Mouse (Mus musculus): Measurements from ENCODE around the gene Hook1. TPM values are rescaled to one million over a fixed set of nuclear protein-coding genes. Genes with fewer than 3 reads are reported as not detected.
"Not testable (repeated sequence)": the region's sequence is repeated elsewhere in the genome, so short reads cannot be mapped to it uniquely, and the experiment has no call there.

Gene Hook1
- total RNA-seq (2021), result 1 to 10 TPM; 7.5 to 9.2 TPM

GRCm38 (mm10) chr4:95966928-95967724, at the start of gene Hook1:
TSS of gene Hook1 (plus strand) at chr4:95967240.
- intact Hi-C loops (cut with DNase I), result no loop called here
- DNase-seq, result peak; percentile 74 to 77

GRCm38 (mm10) chr4:95917703-95918102, 49.3 kb upstream of the Hook1 start:
- intact Hi-C loops (cut with DNase I), result no loop called here
- no peak for DNase-seq

GRCm38 (mm10) chr4:95920448-95920847, 46.6 kb upstream of the Hook1 start:
- intact Hi-C loops (cut with DNase I), result no loop called here
- no peak for DNase-seq

- intact Hi-C loops (cut with DNase I), result loop anchor here (1.0 kb wide), 1 partner anchor 916 kb away; no protein-coding TSS in a partner anchor
- DNase-seq, result peak; percentile 71 to 79
Measured at GRCm38 (mm10) chr4:95924210-95925184, 42.5 kb upstream of the Hook1 start.

GRCm38 (mm10) chr4:95928846-95929245, 38.2 kb upstream of the Hook1 start:
- intact Hi-C loops (cut with DNase I), result no loop called here
- DNase-seq, result no peak

DNA sequence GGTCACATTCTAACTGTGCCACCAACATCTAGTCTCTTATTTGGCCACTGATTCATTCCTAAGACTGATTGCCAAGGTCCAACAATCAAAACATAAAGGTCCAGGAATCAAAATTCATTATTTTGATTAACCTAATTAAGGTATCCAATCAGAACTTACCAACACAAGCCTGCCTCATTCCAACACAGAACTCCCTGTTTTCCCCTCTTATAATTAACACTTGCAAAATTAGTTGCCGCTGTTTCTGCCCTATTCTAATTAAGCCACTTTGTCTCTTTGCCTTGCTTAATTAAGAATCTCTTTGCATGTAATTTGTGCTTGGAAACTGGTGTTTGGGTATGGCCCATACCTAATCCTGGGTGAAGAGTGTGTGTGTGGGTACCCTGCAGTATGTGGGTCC, 37.1 kb upstream of the Hook1 start:
- intact Hi-C loops (cut with DNase I), result no loop called here
- DNase-seq, result no peak

DNA sequence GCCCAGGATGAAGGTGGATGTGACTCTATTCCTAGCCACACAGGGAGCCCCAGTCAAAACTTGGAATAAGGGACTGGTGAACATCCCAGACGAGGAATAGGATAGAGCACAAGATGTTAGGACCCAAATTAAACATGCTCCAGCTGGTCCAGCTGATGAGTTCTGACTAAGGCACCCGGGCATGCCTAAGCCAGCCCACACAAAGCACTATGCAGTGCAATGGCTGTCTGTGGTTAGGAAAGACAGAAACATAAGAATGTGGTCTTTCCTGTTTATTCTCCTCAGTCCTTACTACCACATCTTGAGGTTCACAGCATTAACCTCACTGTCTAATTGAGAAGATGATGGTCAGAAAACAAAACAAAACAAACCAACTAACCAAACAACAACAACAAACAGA, 35.7 kb upstream of the Hook1 start:
- intact Hi-C loops (cut with DNase I), result no loop called here
- no peak for DNase-seq

GRCm38 (mm10) chr4:95933801-95934356, 33.2 kb upstream of the Hook1 start:
- intact Hi-C loops (cut with DNase I), result no loop called here
- no peak for DNase-seq

DNA sequence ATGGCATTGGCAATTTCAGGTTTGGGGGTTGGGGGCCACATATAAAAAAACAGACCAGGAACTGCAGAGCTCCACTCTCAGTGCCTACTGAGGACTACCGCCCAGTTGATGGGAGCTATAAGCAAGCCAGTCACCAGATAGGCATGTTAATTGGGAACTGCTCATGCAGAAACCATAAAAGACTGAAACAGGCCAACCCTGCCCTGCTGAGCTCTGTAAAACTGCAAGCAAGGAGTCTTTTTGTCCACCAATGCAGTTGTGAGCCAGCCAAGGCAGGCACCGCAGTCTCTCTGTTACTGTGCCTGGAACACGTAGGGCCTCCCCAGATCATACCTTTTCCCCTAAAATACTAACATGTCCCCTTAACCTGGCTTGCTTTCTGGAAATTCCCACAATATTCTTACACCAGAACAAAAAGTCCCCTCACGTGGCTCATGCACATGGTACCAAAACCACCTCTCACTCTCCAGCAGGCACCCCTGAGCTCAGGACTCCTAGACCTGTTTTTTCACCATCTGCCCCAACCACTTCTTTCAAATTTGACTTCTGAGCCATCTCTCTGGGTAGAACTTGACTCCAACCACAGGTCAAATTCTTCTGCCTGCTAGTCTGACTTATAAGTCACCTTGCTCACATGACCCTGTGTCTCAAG, 32.5 kb upstream of the Hook1 start:
- no peak for DNase-seq
- intact Hi-C loops (cut with DNase I), result no loop called here

DNA sequence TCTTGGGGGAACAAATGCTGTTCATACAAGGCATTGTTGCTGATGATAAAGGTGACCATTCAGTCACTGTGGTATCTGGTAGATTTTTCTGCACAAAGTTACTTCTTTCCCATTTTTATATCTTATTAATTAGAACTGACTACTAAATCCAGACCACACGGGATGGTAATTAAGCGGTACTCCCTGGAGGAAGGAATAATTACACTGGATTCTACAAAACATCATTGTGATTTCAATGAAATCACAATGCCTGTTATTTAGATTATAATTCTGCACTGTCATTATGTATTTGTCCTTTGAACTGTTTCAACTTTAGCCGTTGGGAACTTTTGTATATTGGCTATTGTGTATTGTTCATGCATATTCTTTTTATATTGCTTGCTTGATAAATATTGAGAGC, 28.3 kb upstream of the Hook1 start:
- DNase-seq, result no peak
- intact Hi-C loops (cut with DNase I), result no loop called here

GRCm38 (mm10) chr4:95947896-95948295, 19.1 kb upstream of the Hook1 start:
- intact Hi-C loops (cut with DNase I), result no loop called here
- DNase-seq, result no peak

GRCm38 (mm10) chr4:95953328-95953727, 13.7 kb upstream of the Hook1 start:
- intact Hi-C loops (cut with DNase I), result no loop called here
- no peak for DNase-seq

DNA sequence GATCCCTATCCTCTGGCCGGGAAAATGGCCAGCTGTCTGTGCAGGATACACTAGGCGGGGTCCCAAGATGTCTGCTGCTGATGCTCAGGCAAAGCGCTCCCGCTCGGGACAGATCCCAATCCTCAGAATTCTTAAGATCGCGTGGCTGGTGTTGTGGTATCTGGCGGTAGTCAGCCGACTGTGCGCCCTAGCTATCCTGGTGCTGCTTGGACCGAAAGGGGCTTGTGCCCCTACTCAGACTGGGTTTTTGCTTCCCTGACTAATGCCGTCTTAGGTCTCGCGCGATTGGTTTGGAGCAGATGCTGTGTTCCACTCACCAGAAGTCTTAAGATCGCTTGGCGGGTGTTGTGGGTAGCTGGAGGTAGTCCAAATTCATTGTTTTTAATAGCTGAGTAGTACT, 15.2 kb downstream of the Hook1 start:
- not testable (repeated sequence) for DNase-seq

DNA sequence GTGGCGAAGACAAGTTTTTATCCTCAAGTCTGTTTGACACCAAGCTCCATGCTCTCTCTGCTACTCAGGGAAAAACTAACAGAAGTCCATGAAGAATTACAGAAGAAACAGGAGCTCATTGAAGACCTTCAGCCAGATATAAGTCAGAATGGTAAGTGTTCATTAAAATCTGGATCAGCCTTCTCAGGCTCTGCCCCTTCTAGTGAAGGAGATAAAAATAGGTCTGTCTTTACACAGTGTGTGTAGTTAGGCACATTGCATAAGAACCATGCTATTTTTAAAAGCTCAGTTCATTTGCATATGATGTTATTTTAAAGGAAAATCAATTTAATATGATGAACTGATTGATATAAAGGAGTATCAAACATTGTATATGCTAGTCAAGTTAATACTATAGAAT, 49.8 kb downstream of the Hook1 start:
- DNase-seq, result no peak
- intact Hi-C loops (cut with DNase I), result no loop called here

More for the DNA sequence above, 15.2 kb downstream of the Hook1 start:
- intact Hi-C loops (cut with DNase I), result not testable (repeated sequence)

DNA sequence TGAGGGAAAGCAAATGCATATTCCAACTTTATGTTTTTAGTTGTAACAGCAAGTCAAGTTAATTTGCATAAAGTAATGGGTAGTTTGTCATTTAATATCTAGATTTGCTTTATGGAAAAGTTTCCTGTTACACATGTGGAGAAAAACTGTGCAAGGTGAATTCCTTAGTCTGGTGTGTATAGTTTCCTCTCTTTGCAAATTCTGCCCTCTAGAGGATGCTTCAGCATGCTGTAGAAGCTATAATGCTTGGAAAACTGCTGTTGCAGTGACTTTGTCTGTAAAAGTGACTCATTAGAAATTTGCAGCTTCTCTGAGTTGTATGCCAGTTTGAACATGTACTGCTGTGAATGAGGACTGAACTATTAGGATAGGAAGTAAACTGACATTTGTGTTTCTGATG, 55.8 kb downstream of the Hook1 start:
- DNase-seq, result no peak
- intact Hi-C loops (cut with DNase I), result loop anchor here (10.0 kb wide), 1 partner anchor 1018 kb away; no protein-coding TSS in a partner anchor

DNA sequence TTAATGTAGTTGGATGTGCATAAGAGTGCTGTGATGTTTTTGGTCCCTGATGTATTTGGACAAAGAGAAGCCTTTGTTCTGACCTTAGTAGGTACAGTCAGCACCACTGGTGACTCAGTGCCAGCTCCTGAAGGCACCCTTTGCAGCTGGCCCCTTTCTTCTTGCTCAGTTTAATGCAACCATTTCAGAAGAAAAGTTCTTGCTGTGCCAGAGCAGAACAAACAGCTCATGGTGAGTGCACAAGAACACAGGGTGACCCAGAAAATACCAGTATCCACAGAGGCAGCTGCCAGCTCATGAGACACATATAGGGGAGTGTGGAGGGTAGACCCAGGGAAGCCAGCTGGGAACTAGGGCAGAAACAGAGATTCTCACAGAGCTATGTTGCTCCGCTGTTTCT, 61.4 kb downstream of the Hook1 start:
- no peak for DNase-seq
- intact Hi-C loops (cut with DNase I), result loop anchor here (10.0 kb wide), 1 partner anchor 1024 kb away; no protein-coding TSS in a partner anchor

DNA sequence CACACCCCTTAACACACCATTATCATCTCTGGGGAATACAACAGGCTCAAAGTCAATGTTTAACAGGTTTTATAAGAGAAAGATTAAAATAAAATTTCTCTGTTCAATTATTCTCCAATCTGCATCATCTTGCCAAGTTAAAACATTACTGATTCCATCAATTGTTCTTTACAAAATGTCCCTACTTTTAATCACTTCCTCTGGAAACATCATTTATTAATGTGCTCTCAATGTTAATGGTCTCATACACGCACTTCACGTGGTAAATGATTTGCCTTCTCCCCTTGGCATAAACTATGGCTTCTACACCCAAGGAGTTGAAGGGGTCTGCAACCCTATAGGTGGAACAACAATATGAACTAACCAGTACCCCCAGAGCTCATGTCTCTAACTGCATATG, 93.1 kb downstream of the Hook1 start:
- DNase-seq, result no peak
- intact Hi-C loops (cut with DNase I), result no loop called here

DNA sequence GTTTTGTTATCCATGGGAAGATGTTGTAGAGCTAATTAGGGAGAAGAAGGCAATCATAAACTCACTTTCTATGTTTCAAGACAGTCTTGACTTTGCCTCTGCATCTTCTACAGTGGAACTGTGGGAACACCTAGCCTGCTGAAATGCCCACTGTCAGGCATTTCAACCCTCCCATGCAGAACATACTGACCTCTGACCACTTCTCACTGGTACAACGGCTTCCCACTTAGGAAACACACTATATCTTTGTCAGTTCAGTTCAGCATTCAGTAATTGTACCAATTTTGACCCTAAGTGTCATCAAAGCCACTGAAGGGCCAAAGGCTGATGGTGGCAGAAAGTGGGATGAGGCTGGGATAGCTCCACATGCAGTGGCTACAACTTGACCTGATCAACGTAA, 95.0 kb downstream of the Hook1 start:
- intact Hi-C loops (cut with DNase I), result loop anchor here (2.0 kb wide), 1 partner anchor 17 kb away; no protein-coding TSS in a partner anchor
- no peak for DNase-seq
